Mouse (Mus musculus) C2C12 (cell line): Measurements from ENCODE around the gene Robo4.

ENCODE experiments used
- CTCF ChIP-seq: IDR thresholded peaks from one replicate; pipeline ENCODE4 v1.5.1; 2011; ENCODE audit not compliant: control insufficient read depth, insufficient read depth, insufficient read length
- FOSL1 ChIP-seq: IDR thresholded peaks from one replicate; pipeline ENCODE4 v1.8.0; 2011; ENCODE audit warnings: mild to moderate bottlenecking, low read length; ENCODE audit not compliant: poor library complexity, insufficient read depth, severe bottlenecking
- MYOG ChIP-seq: IDR thresholded peaks from one replicate; pipeline ENCODE4 v1.6.1; 2011; ENCODE audit not compliant: control insufficient read depth, insufficient read length; ENCODE audit errors: extremely low read depth

GRCm38 (mm10) chr9:37454011-37454492 lies 52.4 kb downstream of the Robo4 start:
- TF ChIP-seq CTCF: no peak
- TF ChIP-seq FOSL1: no peak
- TF ChIP-seq MYOG: no peak
